Mouse (Mus musculus): ENCODE measurements at regions not wholly inside any gene's neighbourhood (a gene's known extent, or its start where the extent isn't known, plus 50 kb on each side); places are given as distances from the start of the nearest gene placed in this dataset.

- 40% methylated on average over 4 of the region's 4 CpGs for WGBS
- H3K27ac ChIP-seq (ENCODE audit: low read depth, low read length): no peak overlapping the region
- ATAC-seq (ENCODE audit: low read depth): no peak
- H3K9me3 ChIP-seq (ENCODE audit: control insufficient read depth, low read length): no peaks in the 10 kb centered on the region
- H3K4me1 ChIP-seq (ENCODE audit: control insufficient read depth, insufficient read depth, low read length): no peaks in the 10 kb centered on the region
- H3K36me3 ChIP-seq (ENCODE audit: control insufficient read depth, insufficient read depth, low read length): no peaks in the 10 kb centered on the region
- no peak overlapping the region for H3K9ac ChIP-seq (replicated peaks; ENCODE audit: low read depth, low read length)
- no peak overlapping the region for H3K4me2 ChIP-seq (ENCODE audit: low read depth, low read length)
- H3K4me3 ChIP-seq (ENCODE audit: low read depth, low read length): no peak overlapping the region
- H3K27me3 ChIP-seq (ENCODE audit: control insufficient read depth, insufficient read depth, low read length): no peaks in the 10 kb centered on the region
These were observed 270.4 kb downstream of the Mreg start for GRCm38 (mm10) chr1:71941688-71942087.

- Histone ChIP-seq H3K4me3 (ENCODE audit: low read depth, low read length) (no peak overlapping the region), H3K9ac (replicated peaks; ENCODE audit: low read depth, low read length) (no peak overlapping the region), H3K9me3 (ENCODE audit: control insufficient read depth, low read length) (no peaks in the 10 kb centered on the region), H3K4me2 (ENCODE audit: low read depth, low read length) (no peak overlapping the region), H3K4me1 (ENCODE audit: control insufficient read depth, insufficient read depth, low read length) (no peaks in the 10 kb centered on the region), H3K36me3 (ENCODE audit: control insufficient read depth, insufficient read depth, low read length) (no peaks in the 10 kb centered on the region), H3K27me3 (ENCODE audit: control insufficient read depth, insufficient read depth, low read length) (no peaks in the 10 kb centered on the region), H3K27ac (ENCODE audit: low read depth, low read length) (no peak overlapping the region)
- no peak for ATAC-seq (ENCODE audit: low read depth)
- 24% methylated on average over 4 of the region's 4 CpGs for WGBS
These were observed 271.2 kb downstream of the Mreg start for GRCm38 (mm10) chr1:71940900-71941299.

GRCm38 (mm10) chr1:71938323-71939007 is 273.6 kb downstream of the Mreg start:
- Histone ChIP-seq H3K27ac (ENCODE audit: low read depth, low read length) (no peak overlapping the region), H3K4me2 (ENCODE audit: low read depth, low read length) (no peak overlapping the region), H3K27me3 (ENCODE audit: control insufficient read depth, insufficient read depth, low read length) (no peaks in the 10 kb centered on the region), H3K36me3 (ENCODE audit: control insufficient read depth, insufficient read depth, low read length) (no peaks in the 10 kb centered on the region), H3K9me3 (ENCODE audit: control insufficient read depth, low read length) (no peaks in the 10 kb centered on the region), H3K4me3 (ENCODE audit: low read depth, low read length) (no peak overlapping the region), H3K9ac (replicated peaks; ENCODE audit: low read depth, low read length) (no peak overlapping the region), H3K4me1 (ENCODE audit: control insufficient read depth, insufficient read depth, low read length) (no peaks in the 10 kb centered on the region)
- 54% methylated on average over 12 of the region's 12 CpGs for WGBS
- no peak for ATAC-seq (ENCODE audit: low read depth)

GRCm38 (mm10) chr1:71937922-71938321 is 274.2 kb downstream of the Mreg start:
- ATAC-seq (ENCODE audit: low read depth): no peak
- Histone ChIP-seq H3K9me3 (ENCODE audit: control insufficient read depth, low read length) (no peaks in the 10 kb centered on the region), H3K27ac (ENCODE audit: low read depth, low read length) (no peak overlapping the region), H3K4me1 (ENCODE audit: control insufficient read depth, insufficient read depth, low read length) (no peaks in the 10 kb centered on the region), H3K27me3 (ENCODE audit: control insufficient read depth, insufficient read depth, low read length) (no peaks in the 10 kb centered on the region), H3K4me2 (ENCODE audit: low read depth, low read length) (no peak overlapping the region), H3K4me3 (ENCODE audit: low read depth, low read length) (no peak overlapping the region), H3K9ac (replicated peaks; ENCODE audit: low read depth, low read length) (no peak overlapping the region), H3K36me3 (ENCODE audit: control insufficient read depth, insufficient read depth, low read length) (no peaks in the 10 kb centered on the region)
- 66% methylated on average over 8 of the region's 8 CpGs for WGBS

- WGBS: 77% methylated on average over 3 of the region's 3 CpGs
- H3K36me3 ChIP-seq (ENCODE audit: control insufficient read depth, insufficient read depth, low read length): no peaks in the 10 kb centered on the region
These were observed 274.9 kb downstream of the Mreg start for GRCm38 (mm10) chr1:71937168-71937567.

GRCm38 (mm10) chr1:71936501-71937129 is 275.5 kb downstream of the Mreg start:
- no peaks in the 10 kb centered on the region for H3K27me3 ChIP-seq (ENCODE audit: control insufficient read depth, insufficient read depth, low read length)
- H3K27ac ChIP-seq (ENCODE audit: low read depth, low read length): no peak overlapping the region
- ATAC-seq (ENCODE audit: low read depth): no peak
- H3K4me3 ChIP-seq (ENCODE audit: low read depth, low read length): no peak overlapping the region
- H3K4me2 ChIP-seq (ENCODE audit: low read depth, low read length): no peak overlapping the region
- no peaks in the 10 kb centered on the region for H3K4me1 ChIP-seq (ENCODE audit: control insufficient read depth, insufficient read depth, low read length)
- H3K9me3 ChIP-seq (ENCODE audit: control insufficient read depth, low read length): no peaks in the 10 kb centered on the region
- H3K9ac ChIP-seq (replicated peaks; ENCODE audit: low read depth, low read length): no peak overlapping the region
- 69% methylated on average over 5 of the region's 5 CpGs for WGBS
- H3K36me3 ChIP-seq (ENCODE audit: control insufficient read depth, insufficient read depth, low read length): no peaks in the 10 kb centered on the region

More at GRCm38 (mm10) chr1:71937168-71937567, 274.9 kb downstream of the Mreg start:
- Histone ChIP-seq H3K4me1 (ENCODE audit: control insufficient read depth, insufficient read depth, low read length) (no peaks in the 10 kb centered on the region), H3K4me3 (ENCODE audit: low read depth, low read length) (no peak overlapping the region), H3K27ac (ENCODE audit: low read depth, low read length) (no peak overlapping the region), H3K9ac (replicated peaks; ENCODE audit: low read depth, low read length) (no peak overlapping the region), H3K9me3 (ENCODE audit: control insufficient read depth, low read length) (no peaks in the 10 kb centered on the region), H3K27me3 (ENCODE audit: control insufficient read depth, insufficient read depth, low read length) (no peaks in the 10 kb centered on the region), H3K4me2 (ENCODE audit: low read depth, low read length) (no peak overlapping the region)
- no peak for ATAC-seq (ENCODE audit: low read depth)

GRCm38 (mm10) chr1:71925501-71925900 is 272.5 kb upstream of the Fn1 start:
- no peak overlapping the region for H3K4me2 ChIP-seq (ENCODE audit: low read depth, low read length)
- H3K9me3 ChIP-seq (ENCODE audit: control insufficient read depth, low read length): no peaks in the 10 kb centered on the region
- H3K36me3 ChIP-seq (ENCODE audit: control insufficient read depth, insufficient read depth, low read length): no peaks in the 10 kb centered on the region
- no peak overlapping the region for H3K4me3 ChIP-seq (ENCODE audit: low read depth, low read length)
- H3K4me1 ChIP-seq (ENCODE audit: control insufficient read depth, insufficient read depth, low read length): no peaks in the 10 kb centered on the region
- no peak for ATAC-seq (ENCODE audit: low read depth)
- 90% methylated on average over 2 of the region's 2 CpGs for WGBS
- no peak overlapping the region for H3K9ac ChIP-seq (replicated peaks; ENCODE audit: low read depth, low read length)
- no peaks in the 10 kb centered on the region for H3K27me3 ChIP-seq (ENCODE audit: control insufficient read depth, insufficient read depth, low read length)
- no peak overlapping the region for H3K27ac ChIP-seq (ENCODE audit: low read depth, low read length)

- Histone ChIP-seq H3K4me2 (ENCODE audit: low read depth, low read length) (no peak overlapping the region), H3K4me1 (ENCODE audit: control insufficient read depth, insufficient read depth, low read length) (no peaks in the 10 kb centered on the region), H3K9ac (replicated peaks; ENCODE audit: low read depth, low read length) (no peak overlapping the region), H3K27ac (ENCODE audit: low read depth, low read length) (no peak overlapping the region), H3K9me3 (ENCODE audit: control insufficient read depth, low read length) (no peaks in the 10 kb centered on the region), H3K27me3 (ENCODE audit: control insufficient read depth, insufficient read depth, low read length) (no peaks in the 10 kb centered on the region), H3K4me3 (ENCODE audit: low read depth, low read length) (no peak overlapping the region), H3K36me3 (ENCODE audit: control insufficient read depth, insufficient read depth, low read length) (no peaks in the 10 kb centered on the region)
- WGBS: 94% methylated on average over 1 of the region's 1 CpGs
- no peak for ATAC-seq (ENCODE audit: low read depth)
These were observed 271.9 kb upstream of the Fn1 start for GRCm38 (mm10) chr1:71924884-71925283.

- Histone ChIP-seq H3K27ac (ENCODE audit: low read depth, low read length) (no peak overlapping the region), H3K36me3 (ENCODE audit: control insufficient read depth, insufficient read depth, low read length) (no peaks in the 10 kb centered on the region), H3K9me3 (ENCODE audit: control insufficient read depth, low read length) (no peaks in the 10 kb centered on the region), H3K4me1 (ENCODE audit: control insufficient read depth, insufficient read depth, low read length) (no peaks in the 10 kb centered on the region), H3K4me3 (ENCODE audit: low read depth, low read length) (no peak overlapping the region), H3K27me3 (ENCODE audit: control insufficient read depth, insufficient read depth, low read length) (no peaks in the 10 kb centered on the region), H3K9ac (replicated peaks; ENCODE audit: low read depth, low read length) (no peak overlapping the region), H3K4me2 (ENCODE audit: low read depth, low read length) (no peak overlapping the region)
- no peak for ATAC-seq (ENCODE audit: low read depth)
- WGBS: 48% methylated on average over 3 of the region's 3 CpGs
These were observed 270.7 kb upstream of the Fn1 start for GRCm38 (mm10) chr1:71923731-71924130.
